Mouse (Mus musculus) right cerebral cortex, postnatal 14 days (tissue): ENCODE data around the gene Fmnl2.
A peak's percentile ranks its signal among the peaks of the same experiment; 100 is the strongest.

Experiments
- DNase-seq: peaks from one replicate; pipeline ENCODE4 v3.0.0; 2022

The Fmnl2 gene

DNA sequence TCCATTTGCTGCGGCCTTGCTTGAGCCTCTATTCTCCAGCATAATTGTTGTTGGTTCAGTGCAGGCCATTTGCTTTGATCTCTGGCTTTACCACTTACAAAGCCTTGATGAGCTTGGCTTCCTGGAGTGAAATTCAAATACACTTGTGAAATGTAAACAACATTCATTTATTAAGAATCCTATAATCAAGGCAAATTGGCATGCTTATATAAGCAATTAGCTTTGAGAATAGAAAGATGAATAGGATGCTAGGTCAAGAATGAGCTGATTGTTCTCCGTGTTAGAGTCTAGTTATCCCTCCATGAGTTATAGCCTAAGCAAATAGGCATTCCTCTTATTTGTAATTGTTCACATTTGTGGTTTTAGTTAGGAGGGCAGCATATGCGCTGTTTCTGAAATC is 8.5 kb downstream of the Fmnl2 start:
- DNase-seq, result no peak

DNA sequence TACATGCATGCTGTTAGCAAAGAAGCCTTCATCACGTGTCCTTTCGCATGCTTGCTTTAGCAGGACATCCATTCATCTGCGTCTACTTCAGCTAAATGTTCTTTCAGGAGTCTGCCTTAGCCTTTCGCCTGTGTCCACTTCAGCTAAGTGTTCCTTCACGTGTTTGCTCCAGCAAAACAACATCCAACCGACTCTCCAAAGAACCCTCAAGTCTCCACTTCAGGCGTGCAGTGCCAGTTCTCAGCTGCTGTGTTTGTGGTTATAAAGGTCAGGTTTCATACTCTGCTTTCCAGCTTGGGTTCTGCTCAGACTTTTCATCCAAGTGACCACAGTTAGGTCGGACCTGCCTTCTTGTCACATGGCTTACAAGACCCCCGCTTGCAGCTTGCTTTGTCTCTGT is 10.1 kb downstream of the Fmnl2 start:
- no peak for DNase-seq

DNA sequence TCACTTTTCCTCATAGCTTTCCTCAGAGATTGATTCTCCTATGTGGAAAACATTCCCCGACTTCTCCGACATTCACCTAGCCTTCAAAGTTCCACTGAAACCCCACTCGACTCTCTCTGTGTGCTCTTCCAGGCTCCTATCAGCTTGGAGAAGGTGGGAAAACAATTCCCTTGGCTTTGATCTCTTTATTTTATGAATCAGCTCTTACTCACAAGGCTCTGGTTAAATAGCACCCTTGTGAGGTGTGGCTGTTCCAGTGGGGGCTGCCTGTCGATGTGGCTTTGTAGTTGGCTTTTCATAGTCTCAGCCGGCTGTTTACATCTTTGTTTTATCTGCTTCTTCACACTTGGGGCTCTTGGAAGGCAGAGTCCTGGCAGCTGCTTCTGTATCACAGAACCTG is 10.5 kb downstream of the Fmnl2 start:
- no peak for DNase-seq

- no peak for DNase-seq
These were observed 15.0 kb downstream of the Fmnl2 start for GRCm38 (mm10) chr2:52872636-52873035.

DNA sequence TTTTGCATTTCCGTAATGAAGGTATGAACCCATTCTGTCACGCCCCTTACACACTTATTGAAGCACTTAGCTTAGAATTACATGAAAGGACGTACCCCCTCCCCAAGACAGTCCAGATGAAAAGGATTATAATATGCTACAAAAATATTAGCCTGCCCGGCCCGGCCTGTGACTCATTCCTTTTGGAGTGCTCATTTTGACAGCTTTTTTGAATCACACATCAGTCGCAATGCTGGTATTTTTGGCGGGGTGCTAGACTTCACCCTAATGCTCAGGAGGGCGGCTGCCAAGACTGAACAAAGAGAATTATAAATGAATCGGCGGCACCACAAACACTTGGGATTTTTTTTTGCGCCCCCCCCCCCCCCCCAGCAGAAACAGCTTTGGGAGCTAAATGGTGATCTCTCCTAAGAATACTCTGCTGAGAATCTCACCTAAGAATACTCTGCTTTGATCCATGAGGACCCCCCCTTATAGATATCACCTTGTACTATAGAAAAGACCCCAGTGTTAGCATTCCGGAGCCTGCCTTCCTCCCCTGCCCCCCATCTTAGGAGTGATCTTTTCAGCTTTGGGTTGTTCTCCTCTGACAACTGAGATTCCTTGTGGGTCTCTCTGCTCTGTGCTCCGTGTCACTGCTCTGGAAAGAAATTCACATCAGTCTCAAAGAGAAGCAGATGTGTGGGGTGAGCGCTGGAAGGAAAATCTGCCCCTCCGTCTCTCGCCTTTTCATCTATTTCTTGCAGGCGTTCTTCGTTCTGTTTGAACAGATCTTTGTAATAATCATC is 15.8 kb downstream of the Fmnl2 start:
- no peak for DNase-seq

DNA sequence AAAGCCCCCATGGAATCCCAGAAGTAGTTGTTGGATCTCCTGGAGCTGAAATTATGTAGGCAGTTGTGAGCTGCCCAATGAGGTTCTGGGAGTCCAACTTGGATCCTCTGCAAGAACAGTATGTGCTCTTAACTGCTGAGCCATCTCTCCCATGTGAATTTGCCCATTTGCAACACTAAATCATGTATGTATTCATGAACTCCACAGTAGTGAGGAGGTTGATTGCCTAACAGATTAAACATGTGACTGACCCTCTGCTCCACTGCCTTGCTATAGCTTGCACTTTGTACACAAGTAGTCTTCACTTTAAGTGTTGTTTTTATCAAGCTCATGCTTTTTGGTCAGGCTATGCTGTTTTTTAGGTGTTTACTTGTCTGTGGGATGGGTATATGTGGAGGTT is 17.1 kb downstream of the Fmnl2 start:
- DNase-seq, result no peak

- DNase-seq, result no peak
These were observed 18.1 kb downstream of the Fmnl2 start for GRCm38 (mm10) chr2:52875801-52876200.

GRCm38 (mm10) chr2:52883401-52883800 is 25.7 kb downstream of the Fmnl2 start:
- no peak for DNase-seq

GRCm38 (mm10) chr2:52884082-52884481 is 26.4 kb downstream of the Fmnl2 start:
- DNase-seq, result no peak

- DNase-seq, result no peak
These were observed 27.4 kb downstream of the Fmnl2 start for GRCm38 (mm10) chr2:52885071-52885470.

DNA sequence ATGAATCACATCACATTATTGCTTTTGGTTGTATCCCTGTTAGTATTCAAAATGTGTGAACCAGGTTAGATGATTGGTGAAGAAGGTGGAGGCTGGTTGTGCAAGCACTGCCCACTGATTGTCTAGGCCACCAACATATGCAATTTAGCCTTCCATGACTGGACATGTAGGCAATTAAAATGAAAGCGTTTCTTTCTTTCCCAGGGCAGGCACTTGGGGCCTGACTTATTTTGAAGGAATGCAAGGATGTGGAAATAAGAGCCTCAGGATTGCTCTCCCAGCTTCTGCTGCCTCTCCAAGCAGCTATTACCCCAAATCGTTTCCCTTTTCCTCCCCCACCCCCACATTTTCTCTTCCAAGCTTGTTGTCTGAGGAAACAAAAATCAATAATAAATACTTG is 29.6 kb downstream of the Fmnl2 start:
- no peak for DNase-seq

DNA sequence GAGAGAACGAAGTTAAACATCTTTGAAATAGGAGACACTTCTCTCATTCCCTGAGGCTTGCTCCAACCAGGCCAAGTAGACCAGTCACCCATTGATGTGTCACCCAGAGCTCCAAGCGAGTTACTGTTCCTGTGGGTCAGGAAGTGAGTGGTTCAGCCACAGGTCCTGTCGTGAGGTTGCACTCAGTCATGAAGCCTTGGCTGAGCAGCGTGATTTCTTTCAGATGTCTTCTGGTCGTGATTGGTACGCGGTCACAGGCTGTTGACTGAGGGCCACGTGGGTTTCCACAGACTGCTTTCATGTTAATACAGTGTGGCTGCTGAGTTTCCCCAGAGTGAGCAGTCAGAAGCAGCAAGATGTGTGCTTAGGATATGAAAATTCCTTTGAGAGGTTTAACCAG is 33.5 kb downstream of the Fmnl2 start:
- no peak for DNase-seq

DNA sequence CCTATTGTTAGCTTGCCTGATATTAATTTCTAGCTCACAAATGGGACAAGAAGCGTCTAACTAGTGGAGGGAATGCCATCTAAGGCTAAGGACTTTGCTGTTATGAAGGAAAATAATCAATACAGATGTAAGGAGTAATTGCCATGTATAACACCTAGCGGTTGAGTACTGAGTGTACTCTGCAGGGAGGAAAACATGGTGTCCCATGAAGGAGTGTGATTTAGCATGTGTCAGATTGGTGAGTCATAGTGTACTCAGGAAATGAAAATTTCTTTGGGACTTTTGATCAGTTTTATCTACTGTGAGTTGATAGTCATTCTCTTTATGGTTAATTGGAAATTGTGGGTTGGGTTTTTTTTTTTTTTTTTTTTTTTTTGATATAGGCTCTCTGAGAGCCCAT is 34.1 kb downstream of the Fmnl2 start:
- DNase-seq, result no peak

- no peak for DNase-seq
These were observed 37.4 kb downstream of the Fmnl2 start for GRCm38 (mm10) chr2:52894983-52895621.

DNA sequence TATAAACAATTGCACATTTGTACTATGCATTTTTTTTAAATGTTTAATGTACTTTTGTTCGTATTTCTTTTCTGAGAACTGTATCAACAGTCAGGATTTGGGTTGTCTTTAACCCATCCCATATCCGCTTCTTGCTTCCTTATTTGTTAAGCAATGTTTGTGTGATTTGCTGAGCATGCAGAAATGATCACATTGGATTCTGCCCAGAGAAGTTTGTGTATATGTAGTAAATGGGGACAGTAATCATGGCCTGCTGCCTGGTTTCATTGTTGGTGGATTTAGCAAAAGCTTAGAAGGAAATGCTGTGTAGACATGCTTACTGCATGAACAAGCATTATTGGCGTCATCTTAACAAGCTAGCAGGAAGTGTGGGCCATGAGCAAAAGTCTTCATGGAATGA is 39.3 kb downstream of the Fmnl2 start:
- no peak for DNase-seq

GRCm38 (mm10) chr2:52900780-52901179 is 43.1 kb downstream of the Fmnl2 start:
- DNase-seq, result no peak

DNA sequence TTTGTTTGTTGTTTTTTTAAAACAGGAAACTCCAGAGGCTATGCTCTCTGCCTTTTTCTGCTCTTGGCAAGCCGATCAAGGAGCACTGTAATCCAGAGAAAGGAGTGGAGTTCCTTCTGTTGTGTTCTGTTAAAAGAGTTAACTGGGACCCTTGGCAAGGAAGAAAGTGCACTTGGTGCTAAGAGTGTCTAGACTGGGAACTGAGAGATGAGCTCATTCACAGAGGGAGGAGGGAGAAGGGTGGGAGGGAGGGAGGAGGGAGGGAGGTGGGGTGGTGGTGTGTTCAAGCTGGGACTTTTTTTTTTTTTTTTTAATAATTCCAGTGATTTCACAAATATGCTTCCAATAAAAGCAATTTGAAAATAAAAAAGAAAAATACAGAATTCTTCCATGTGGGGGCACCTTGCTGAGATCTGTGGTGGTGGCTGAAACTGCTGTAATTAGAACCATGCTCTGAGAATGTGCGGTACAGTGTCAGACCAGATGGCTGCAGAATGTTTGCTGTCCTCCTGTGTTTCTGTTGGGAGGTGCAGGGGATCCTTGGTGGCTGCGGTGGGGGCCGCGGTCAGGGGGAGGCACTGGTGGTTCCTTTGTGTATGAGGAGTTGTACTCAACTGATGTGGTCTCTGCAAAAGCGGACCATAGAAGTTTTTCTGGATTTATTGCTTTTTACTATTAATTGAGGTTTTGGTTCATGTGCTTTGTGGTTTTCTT is 43.8 kb downstream of the Fmnl2 start:
- DNase-seq, result no peak

DNA sequence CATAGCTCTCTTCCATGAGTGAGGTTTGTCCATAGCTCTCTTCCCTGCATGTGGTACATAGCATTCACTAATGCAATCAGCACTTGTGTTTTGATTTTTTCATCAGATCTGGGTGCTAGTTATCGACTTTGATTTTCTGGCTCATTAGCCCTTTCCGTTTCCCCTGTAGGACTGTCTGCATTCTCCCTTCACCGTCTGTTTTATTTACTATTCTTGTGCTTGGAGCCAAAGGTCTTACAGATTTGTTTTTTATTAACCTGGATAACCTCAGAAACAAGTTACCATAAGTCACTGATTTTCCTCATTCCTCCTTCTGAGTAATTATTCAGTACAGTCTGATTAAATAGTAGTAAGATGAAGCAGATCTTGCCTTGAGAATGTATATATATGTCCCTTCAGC is 44.8 kb downstream of the Fmnl2 start:
- DNase-seq, result no peak

GRCm38 (mm10) chr2:52903228-52903963 is 45.7 kb downstream of the Fmnl2 start:
- peak; percentile 14 for DNase-seq

DNA sequence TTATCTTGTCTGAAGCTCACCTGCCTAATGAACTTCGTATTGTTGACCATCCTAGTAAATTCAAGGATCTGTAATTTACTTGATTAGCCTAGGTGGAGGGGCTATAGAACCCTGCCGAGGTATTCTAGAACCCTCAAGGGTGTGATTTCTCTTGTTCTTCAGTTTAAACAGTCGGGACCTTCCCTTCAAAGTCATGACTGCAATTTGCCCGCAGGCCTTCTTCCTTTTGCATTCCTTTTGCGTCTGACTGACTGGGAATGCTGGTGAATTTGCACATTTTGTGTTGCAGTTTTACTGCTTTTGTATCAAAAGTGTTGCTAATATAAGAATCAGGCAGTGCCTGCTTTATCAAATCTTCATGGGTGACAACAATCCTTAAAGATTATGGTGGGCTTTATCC is 46.9 kb downstream of the Fmnl2 start:
- no peak for DNase-seq

- no peak for DNase-seq
These were observed 55.7 kb downstream of the Fmnl2 start for GRCm38 (mm10) chr2:52913311-52913710.

- DNase-seq, result no peak
These were observed 56.1 kb downstream of the Fmnl2 start for GRCm38 (mm10) chr2:52913746-52914145.

DNA sequence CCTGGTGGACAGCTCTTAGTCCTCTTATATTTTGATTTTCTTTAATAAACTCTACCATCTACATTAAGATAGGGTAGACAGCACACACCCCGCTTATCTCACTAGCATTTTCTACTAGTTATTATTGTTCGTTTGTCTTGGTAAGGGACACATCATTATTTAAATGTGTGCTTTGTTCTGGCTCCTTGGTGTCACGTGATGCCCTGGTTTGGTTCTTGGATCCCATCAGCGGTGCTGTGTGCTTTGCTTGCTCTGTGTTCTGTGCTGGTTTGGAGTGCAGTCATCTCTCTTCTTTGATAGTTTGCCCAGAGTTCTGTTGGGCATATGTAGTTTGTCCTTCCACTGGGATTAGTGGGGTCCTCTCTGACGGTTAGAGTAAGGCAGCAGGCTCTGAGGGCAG is 57.9 kb downstream of the Fmnl2 start:
- no peak for DNase-seq
